Mouse (Mus musculus): ENCODE data around the gene Pten.
A peak's percentile ranks its signal among the peaks of the same experiment; 100 is the strongest.
"Not testable (repeated sequence)": the region's sequence is repeated elsewhere in the genome, so short reads cannot be mapped to it uniquely, and the experiment has no call there.

The Pten gene

GRCm38 (mm10) chr19:32755104-32755791 lies 2.0 kb upstream of the Pten start:
- peak in 1 of 2 experiments; percentile 12 for DNase-seq

GRCm38 (mm10) chr19:32755792-32756635 lies 1.3 kb upstream of the Pten start:
- DNase-seq: peak; percentile 97 to 98

- no peak for DNase-seq
These were observed 729 bp upstream of the Pten start for GRCm38 (mm10) chr19:32756636-32756899.

GRCm38 (mm10) chr19:32757831-32758792 lies 815 bp downstream of the Pten start:
- DNase-seq: peak; percentile 26 to 46

- DNase-seq: no peak
These were observed 1.5 kb downstream of the Pten start for GRCm38 (mm10) chr19:32758793-32759161.

GRCm38 (mm10) chr19:32759357-32760024 lies 2.2 kb downstream of the Pten start:
- DNase-seq: no peak

- no peak for DNase-seq
These were observed 3.2 kb downstream of the Pten start for GRCm38 (mm10) chr19:32760499-32760898.

GRCm38 (mm10) chr19:32761162-32761561 lies 3.9 kb downstream of the Pten start:
- no peak for DNase-seq

- no peak for DNase-seq
These were observed 5.2 kb downstream of the Pten start for GRCm38 (mm10) chr19:32762493-32762892.

- DNase-seq: no peak
These were observed 21.1 kb downstream of the Pten start for GRCm38 (mm10) chr19:32778411-32778810.

- no peak for DNase-seq
These were observed 21.8 kb downstream of the Pten start for GRCm38 (mm10) chr19:32779131-32779530.

GRCm38 (mm10) chr19:32781305-32782071 lies 24.2 kb downstream of the Pten start:
- no peak for DNase-seq

- DNase-seq: not testable (repeated sequence)
These were observed 30.1 kb downstream of the Pten start for GRCm38 (mm10) chr19:32787388-32787787.

- not testable (repeated sequence) for DNase-seq
These were observed 30.7 kb downstream of the Pten start for GRCm38 (mm10) chr19:32788016-32788415.

GRCm38 (mm10) chr19:32789535-32789934 lies 32.2 kb downstream of the Pten start:
- no peak for DNase-seq

- peak; percentile 72 to 82 for DNase-seq
These were observed 35.3 kb downstream of the Pten start for GRCm38 (mm10) chr19:32792610-32793009.

GRCm38 (mm10) chr19:32793901-32794300 lies 36.6 kb downstream of the Pten start:
- no peak for DNase-seq

GRCm38 (mm10) chr19:32800557-32800956 lies 43.3 kb downstream of the Pten start:
- no peak for DNase-seq

GRCm38 (mm10) chr19:32804703-32805102 lies 47.4 kb downstream of the Pten start:
- DNase-seq: no peak

- DNase-seq: no peak
These were observed 50.3 kb downstream of the Pten start for GRCm38 (mm10) chr19:32807610-32808009.

GRCm38 (mm10) chr19:32808690-32809089 lies 51.4 kb downstream of the Pten start:
- DNase-seq: peak; percentile 29 to 48

- no peak for DNase-seq
These were observed 51.8 kb downstream of the Pten start for GRCm38 (mm10) chr19:32809117-32809516.

Measured in kidney, adult 8-10 months (tissue).